ENCODE assay signal across 9 mouse cellular contexts in genomic region chr16:11370132-11370544, GRCm38 (mm10). TPM values are rescaled to one million over a fixed set of nuclear protein-coding genes. Genes with fewer than 3 reads are reported as not detected.
DNase-seq lines count a peak whose midpoint lies in the region; ATAC-seq and TF ChIP-seq lines count a peak whose summit lies in the region.
"Had no signal": no experiment of that assay in that cellular context is flagged by ENCODE, and none has a peak within 500 bp of the region (broad histone marks: within the 10 kb centered on the region; RNA-seq: fewer than 3 reads in every experiment).

No protein-coding gene starts in this region.

- no peak overlapping the region for H3K27ac ChIP-seq in gastrocnemius, adult 2 months
- H3K27ac ChIP-seq in kidney, embryonic 15.5 days = peak overlapping the region; percentile 74

- 72% methylated on average over 7 of the region's 7 CpGs for WGBS in kidney, embryonic 15.5 days

- no peaks in the 10 kb centered on the region for H3K9me3 ChIP-seq in kidney, embryonic 15.5 days (replicated peaks)
- H3K9me3 ChIP-seq: megakaryocyte, embryonic 14.5 days had no signal

- peaks cover 6% of the 10 kb centered on the region; the same call in 1 of the 2 replicates for H3K36me3 ChIP-seq in kidney, embryonic 15.5 days

- H3K4me1 ChIP-seq in kidney, embryonic 15.5 days = peaks cover 34% of the 10 kb centered on the region

- no peak overlapping the region for H3K9ac ChIP-seq in kidney, embryonic 15.5 days

- no peak for ATAC-seq in kidney, embryonic 15.5 days (replicated peaks; ENCODE audit: low FRiP score)
- ATAC-seq in neutrophil, adult 5-6 weeks (ENCODE audit: extremely low read depth, insufficient number of reproducible peaks, low FRiP score, poor library complexity, severe bottlenecking) = 0 out of 2 replicates have a peak, but pooled peaks have one; percentile 6

- no peak overlapping the region for H3K4me2 ChIP-seq in kidney, embryonic 15.5 days

- no peak for TF ChIP-seq CTCF in gastrocnemius, adult 2 months (IDR thresholded peaks at IDR 0.05)

- intact Hi-C loops in gastrocnemius, postnatal 14 days (cut with DNase I; ENCODE audit: low total_unique reads) = no loop called here
- intact Hi-C loops in gastrocnemius, adult 2 months (cut with DNase I) = no loop called here

- H3K27me3 ChIP-seq in kidney, embryonic 15.5 days = no peaks in the 10 kb centered on the region
- H3K27me3 ChIP-seq: megakaryocyte, embryonic 14.5 days had no signal

- no peak overlapping the region for H3K4me3 ChIP-seq in gastrocnemius, adult 2 months
- H3K4me3 ChIP-seq in kidney, embryonic 15.5 days (replicated peaks) = no peak overlapping the region
- H3K4me3 ChIP-seq: megakaryocyte, embryonic 14.5 days had no signal

- DNase-seq in gastrocnemius, postnatal 14 days = peak; percentile 10
- no peak for DNase-seq in gastrocnemius, adult 2 months
- peak; percentile 51 for DNase-seq in testis, postnatal 10 days (ENCODE audit: low spot score)
- DNase-seq in testis, postnatal 14 days (ENCODE audit: low spot score) = no peak
- no peak for DNase-seq in thymus, postnatal 14 days
- DNase-seq in left cerebral cortex, adult 9 months (ENCODE audit: low spot score in 2 of 2) = no peak

RNA-seq across cellular contexts. Expression of gene Snx29, which starts 47.4 kb away (rescaled TPM):
- total RNA-seq in gastrocnemius, postnatal 14 days (2021) = 1 to 10 TPM; 8.4 to 9.5 TPM
- 10 to 100 TPM in 1 of 2 experiments, 1 to 10 TPM in 1; 9.6 to 11.6 TPM for total RNA-seq in gastrocnemius, adult 2 months (2021)
- 17.1 and 19.8 TPM in 2 replicates for polyA plus RNA-seq in kidney, embryonic 15.5 days (2015; fragmentation: Nextera tagmentation; extraction: Ambion mirVana)
- 123 and 135 TPM in 2 replicates for total RNA-seq in neutrophil, adult 5-6 weeks (2017)

RNA-seq across cellular contexts. Expression of gene Tnfrsf17, which starts 56.5 kb away (rescaled TPM):
- total RNA-seq in gastrocnemius, postnatal 14 days (2021) = not detected
- not detected for total RNA-seq in gastrocnemius, adult 2 months (2021)
- not detected in 2 replicates for polyA plus RNA-seq in kidney, embryonic 15.5 days (2015; fragmentation: Nextera tagmentation; extraction: Ambion mirVana)
- total RNA-seq in neutrophil, adult 5-6 weeks (2017) = 1.5 TPM in 1 of 2 replicates, not detected in the other

Comparison
In these comparisons a context has a peak if more than half of its experiments do, and no peak if none do; other contexts are left out.
1. DNase-seq: peak in gastrocnemius, postnatal 14 days (single experiment) and testis, postnatal 10 days (single experiment); none in gastrocnemius, adult 2 months (single experiment), testis, postnatal 14 days (single experiment), thymus, postnatal 14 days (single experiment) and left cerebral cortex, adult 9 months (0 of 2).